Mouse (Mus musculus) A20 (cell line): Measurements from ENCODE around the gene Spata1.

ENCODE experiments used
- DNase-seq: peaks from one replicate; pipeline ENCODE4 v3.0.0-alpha.2; 2011; ENCODE audit warnings: low read depth, low spot score

Gene Spata1

GRCm38 (mm10) chr3:146419992-146420537 is 79.5 kb downstream of the Spata1 start:
- no peak for DNase-seq

GRCm38 (mm10) chr3:146419534-146419933 is 80.0 kb downstream of the Spata1 start:
- DNase-seq, result no peak

DNA sequence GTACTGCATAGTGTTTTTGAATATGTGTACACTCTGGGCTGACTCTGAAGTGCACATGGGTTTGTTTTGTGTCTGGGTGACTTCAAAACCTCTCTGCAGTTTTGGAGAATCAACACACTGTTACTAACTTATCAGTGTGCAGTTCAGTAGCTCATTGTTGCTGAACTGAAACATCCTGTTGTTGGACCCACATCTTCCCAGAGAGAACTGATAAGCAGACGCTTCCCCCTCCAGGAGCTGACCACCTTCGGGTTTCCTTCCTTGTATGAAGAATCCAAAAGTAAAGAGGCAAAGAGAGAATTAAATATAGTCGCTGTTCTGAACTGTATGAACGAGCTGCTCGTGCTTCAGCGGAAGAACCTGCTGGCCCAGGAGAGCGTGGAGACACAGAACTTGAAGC is 80.7 kb downstream of the Spata1 start:
- DNase-seq, result no peak

- no peak for DNase-seq
These were observed 81.7 kb downstream of the Spata1 start for GRCm38 (mm10) chr3:146417873-146418272.

- no peak for DNase-seq
These were observed 85.0 kb downstream of the Spata1 start for GRCm38 (mm10) chr3:146414555-146414954.

GRCm38 (mm10) chr3:146413992-146414391 is 85.6 kb downstream of the Spata1 start:
- DNase-seq, result peak; percentile 46

- no peak for DNase-seq
These were observed 86.5 kb downstream of the Spata1 start for GRCm38 (mm10) chr3:146413016-146413415.

GRCm38 (mm10) chr3:146412480-146412879 is 87.1 kb downstream of the Spata1 start:
- DNase-seq, result no peak

DNA sequence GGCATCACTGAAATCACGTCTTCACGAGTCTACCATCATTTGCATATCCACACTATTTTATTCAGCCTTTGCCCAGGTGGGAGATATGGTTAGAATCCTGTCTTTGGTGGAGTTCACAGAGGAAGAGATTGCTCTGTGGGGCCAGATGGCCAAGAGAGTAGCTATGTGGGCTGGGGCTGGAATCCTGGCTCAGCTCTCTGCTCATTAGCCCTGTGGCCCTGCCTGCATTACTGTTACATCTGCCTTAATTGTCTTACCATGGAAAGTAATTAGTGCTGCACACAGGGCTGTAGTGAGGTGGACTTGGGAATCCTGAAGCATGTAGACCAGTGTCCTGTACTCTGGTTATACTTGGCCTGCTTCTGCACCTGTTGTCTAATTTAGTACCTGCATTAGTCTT is 87.5 kb downstream of the Spata1 start:
- peak; percentile 19 for DNase-seq

GRCm38 (mm10) chr3:146410114-146410513 is 89.4 kb downstream of the Spata1 start:
- DNase-seq, result no peak
